Mouse (Mus musculus) kidney, adult 2 months (tissue): ENCODE data around the gene Gm14326.
"Not testable (repeated sequence)": the region's sequence is repeated elsewhere in the genome, so short reads cannot be mapped to it uniquely, and the experiment has no call there.

Experiments
- CTCF ChIP-seq: fragments of 200-500 bp; conservative IDR thresholded peaks from 2 replicates; pipeline ENCODE4 v1.5.1; 2011; ENCODE audit warnings: low read depth, mild to moderate bottlenecking, control low read depth, low read length, moderate library complexity, mixed read lengths; ENCODE audit not compliant: insufficient read depth, insufficient read length
- POLR2A ChIP-seq: fragments of 200-500 bp; IDR thresholded peaks from one replicate; pipeline ENCODE4 v1.6.1; 2011; ENCODE audit warnings: low read depth, low read length, control low read depth

DNA sequence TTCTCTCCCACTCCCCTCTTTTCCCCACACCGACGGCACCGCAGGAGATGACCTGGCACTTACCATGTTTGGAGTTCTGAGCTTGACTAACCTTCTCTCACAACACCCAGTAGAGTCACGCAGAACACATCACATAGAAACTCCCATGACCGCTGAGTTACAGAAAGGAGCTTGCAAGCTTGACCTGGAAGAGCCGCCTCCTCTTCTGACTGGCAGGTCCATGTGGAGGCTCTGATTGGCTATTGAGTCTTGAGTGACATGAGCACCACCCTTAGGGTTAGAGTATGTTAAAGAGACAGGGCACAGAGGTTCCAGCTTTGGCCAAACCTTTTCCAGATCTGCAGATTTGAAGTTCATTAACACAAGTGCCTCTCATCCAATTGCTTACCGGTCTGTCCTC lies at the start of gene Gm14326:
- not testable (repeated sequence) for TF ChIP-seq CTCF, POLR2A
